ENCODE assay signal across 8 mouse cellular contexts in the genomic region with DNA sequence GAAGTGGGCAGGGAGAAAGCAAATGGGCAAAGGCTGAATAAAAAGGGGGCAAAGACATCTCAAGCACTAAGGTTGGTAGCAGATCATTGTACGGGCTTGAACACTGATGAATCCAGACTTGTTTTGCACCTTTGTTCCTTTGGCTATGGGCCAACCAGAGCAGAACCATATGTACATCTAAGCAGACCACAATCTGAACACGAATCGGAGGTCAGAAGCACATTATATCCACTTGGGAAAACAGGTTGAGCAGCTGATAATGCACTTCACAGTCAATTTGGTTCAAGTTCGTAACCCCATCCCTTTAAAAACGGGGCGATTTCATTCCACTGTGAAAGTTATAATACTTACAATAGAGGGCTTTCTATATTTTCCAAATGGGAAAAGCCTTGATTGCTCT. TPM values are rescaled to one million over a fixed set of nuclear protein-coding genes. Genes with fewer than 3 reads are reported as not detected.
DNase-seq lines count a peak whose midpoint lies in the region; ATAC-seq lines count a peak whose summit lies in the region.

No protein-coding gene starts in this region.

- ATAC-seq in intestine, embryonic 16.5 days: peak; percentile 18
- no peak for ATAC-seq in liver, embryonic 16.5 days (ENCODE audit: low read depth)
- no peak for ATAC-seq in neural tube, embryonic 15.5 days (ENCODE audit: low FRiP score)

- H3K4me2 ChIP-seq in intestine, embryonic 16.5 days (ENCODE audit: low read depth, low read length): peak overlapping the region; percentile 56
- peak overlapping the region; percentile 59 for H3K4me2 ChIP-seq in liver, embryonic 16.5 days (ENCODE audit: low read depth, low read length)
- peak overlapping the region; percentile 86 for H3K4me2 ChIP-seq in neural tube, embryonic 15.5 days

- H3K9ac ChIP-seq in intestine, embryonic 16.5 days (ENCODE audit: low read depth, low read length): peak overlapping the region; percentile 96
- H3K9ac ChIP-seq in liver, embryonic 16.5 days (ENCODE audit: low read depth, low read length): peak overlapping the region; percentile 97
- H3K9ac ChIP-seq in neural tube, embryonic 15.5 days (replicated peaks): peak overlapping the region; percentile 46

- H3K27ac ChIP-seq in forebrain, embryonic 10.5 days: peak overlapping the region; percentile 97
- H3K27ac ChIP-seq in intestine, embryonic 16.5 days (ENCODE audit: low read length): peak overlapping the region; percentile 85
- H3K27ac ChIP-seq in liver, embryonic 16.5 days (ENCODE audit: low read length): peak overlapping the region; percentile 87
- peak overlapping the region; percentile 63 for H3K27ac ChIP-seq in neural tube, embryonic 15.5 days (replicated peaks)

- H3K4me1 ChIP-seq in forebrain, embryonic 10.5 days: peaks cover 17% of the 10 kb centered on the region
- peaks cover 6% of the 10 kb centered on the region; the same call in 1 of the 2 replicates for H3K4me1 ChIP-seq in intestine, embryonic 16.5 days (ENCODE audit: control insufficient read depth, insufficient read depth, low read length)
- peaks cover 17% of the 10 kb centered on the region for H3K4me1 ChIP-seq in liver, embryonic 16.5 days (ENCODE audit: control insufficient read depth, low read depth, low read length)
- H3K4me1 ChIP-seq in neural tube, embryonic 15.5 days: peaks cover 14% of the 10 kb centered on the region

- no peaks in the 10 kb centered on the region for H3K27me3 ChIP-seq in forebrain, embryonic 10.5 days (ENCODE audit: poor library complexity, severe bottlenecking)
- no peaks in the 10 kb centered on the region for H3K27me3 ChIP-seq in intestine, embryonic 16.5 days (replicated peaks; ENCODE audit: control insufficient read depth, insufficient read depth, low read length)
- no peaks in the 10 kb centered on the region for H3K27me3 ChIP-seq in liver, embryonic 16.5 days (ENCODE audit: control insufficient read depth, insufficient read depth, low read depth, low read length)
- H3K27me3 ChIP-seq in neural tube, embryonic 15.5 days (replicated peaks): no peaks in the 10 kb centered on the region

- peak overlapping the region; percentile 98 for H3K4me3 ChIP-seq in forebrain, embryonic 10.5 days
- peak overlapping the region; percentile 98 for H3K4me3 ChIP-seq in intestine, embryonic 16.5 days (ENCODE audit: low read length)
- peak overlapping the region; percentile 99 for H3K4me3 ChIP-seq in liver, embryonic 16.5 days (ENCODE audit: low read depth, low read length)
- peak overlapping the region; percentile 83 for H3K4me3 ChIP-seq in neural tube, embryonic 15.5 days (replicated peaks)

- no peaks in the 10 kb centered on the region for H3K36me3 ChIP-seq in forebrain, embryonic 10.5 days (replicated peaks)
- H3K36me3 ChIP-seq in intestine, embryonic 16.5 days (ENCODE audit: control insufficient read depth, insufficient read depth, low read length): no peaks in the 10 kb centered on the region
- no peaks in the 10 kb centered on the region for H3K36me3 ChIP-seq in liver, embryonic 16.5 days (ENCODE audit: control insufficient read depth, insufficient read depth)
- no peaks in the 10 kb centered on the region for H3K36me3 ChIP-seq in neural tube, embryonic 15.5 days

- 17% methylated on average over 6 of the region's 6 CpGs for WGBS in forebrain, embryonic 10.5 days
- 4% methylated on average over 6 of the region's 6 CpGs for WGBS in intestine, embryonic 16.5 days
- 4% methylated on average over 6 of the region's 6 CpGs for WGBS in liver, embryonic 16.5 days (ENCODE audit: insufficient replicate concordance)
- WGBS in neural tube, embryonic 15.5 days: 9% methylated on average over 6 of the region's 6 CpGs

- peak; percentile 16 for DNase-seq in embryo, embryonic 10 days (ENCODE audit: low spot score)
- no peak for DNase-seq in embryo, embryonic 10.5 days (ENCODE audit: low spot score)
- peak; percentile 30 for DNase-seq in MN1 (ENCODE audit: low spot score)
- DNase-seq in forebrain, embryonic 10.5 days (ENCODE audit: extremely low spot score, low spot score): no peak
- no peak for DNase-seq in gastrocnemius, postnatal 25 days

- H3K9me3 ChIP-seq in forebrain, embryonic 10.5 days: no peaks in the 10 kb centered on the region
- no peaks in the 10 kb centered on the region for H3K9me3 ChIP-seq in intestine, embryonic 16.5 days (ENCODE audit: control insufficient read depth, low read length)
- H3K9me3 ChIP-seq in liver, embryonic 16.5 days (replicated peaks; ENCODE audit: control insufficient read depth, low read length): no peaks in the 10 kb centered on the region
- H3K9me3 ChIP-seq in neural tube, embryonic 15.5 days (replicated peaks): no peaks in the 10 kb centered on the region

RNA-seq across cellular contexts. Expression of a gene that starts 1.0 kb away (rescaled TPM):
- 11.1 and 11.5 TPM in 2 replicates for polyA plus RNA-seq in forebrain, embryonic 10.5 days (2016; fragmentation: Nextera tagmentation; extraction: Ambion mirVana)
- 7.2 and 7.9 TPM in 2 replicates for polyA plus RNA-seq in intestine, embryonic 16.5 days (2015; fragmentation: Nextera tagmentation; extraction: Ambion mirVana)
- polyA plus RNA-seq in liver, embryonic 16.5 days (2015; fragmentation: Nextera tagmentation; extraction: Ambion mirVana): 3.9 and 4.1 TPM in 2 replicates
- polyA plus RNA-seq in neural tube, embryonic 15.5 days (2015; fragmentation: Nextera tagmentation; extraction: Ambion mirVana): 7.3 and 8.0 TPM in 2 replicates
- total RNA-seq in gastrocnemius, postnatal 25 days (2021): 10 to 100 TPM; 16.6 to 17.3 TPM

RNA-seq across cellular contexts. Expression of a gene that starts 7.7 kb away (rescaled TPM):
- 5.5 and 5.8 TPM in 2 replicates for polyA plus RNA-seq in forebrain, embryonic 10.5 days (2016; fragmentation: Nextera tagmentation; extraction: Ambion mirVana)
- 2.3 and 2.4 TPM in 2 replicates for polyA plus RNA-seq in intestine, embryonic 16.5 days (2015; fragmentation: Nextera tagmentation; extraction: Ambion mirVana)
- polyA plus RNA-seq in liver, embryonic 16.5 days (2015; fragmentation: Nextera tagmentation; extraction: Ambion mirVana): 4.6 and 5.7 TPM in 2 replicates
- 6.1 and 6.5 TPM in 2 replicates for polyA plus RNA-seq in neural tube, embryonic 15.5 days (2015; fragmentation: Nextera tagmentation; extraction: Ambion mirVana)
- 1 to 10 TPM; 2.9 to 3.7 TPM for total RNA-seq in gastrocnemius, postnatal 25 days (2021)

RNA-seq across cellular contexts. Expression of a gene that starts 55.1 kb away (rescaled TPM):
- 80.6 and 91.9 TPM in 2 replicates for polyA plus RNA-seq in forebrain, embryonic 10.5 days (2016; fragmentation: Nextera tagmentation; extraction: Ambion mirVana)
- 55.7 and 61.8 TPM in 2 replicates for polyA plus RNA-seq in intestine, embryonic 16.5 days (2015; fragmentation: Nextera tagmentation; extraction: Ambion mirVana)
- polyA plus RNA-seq in liver, embryonic 16.5 days (2015; fragmentation: Nextera tagmentation; extraction: Ambion mirVana): 14.2 and 15.1 TPM in 2 replicates
- 118 and 122 TPM in 2 replicates for polyA plus RNA-seq in neural tube, embryonic 15.5 days (2015; fragmentation: Nextera tagmentation; extraction: Ambion mirVana)
- total RNA-seq in gastrocnemius, postnatal 25 days (2021): 10 to 100 TPM; 29.1 to 34.2 TPM

Comparison
In these comparisons a context has a peak if more than half of its experiments do, and no peak if none do; other contexts are left out.
1. DNase-seq: peak in embryo, embryonic 10 days (single experiment) and MN1 (single experiment); none in embryo, embryonic 10.5 days (single experiment), forebrain, embryonic 10.5 days (single experiment) and gastrocnemius, postnatal 25 days (single experiment).
2. H3K9ac ChIP-seq: peak in every context shown above with its lines; median percentile 97 in liver, embryonic 16.5 days; 96 in intestine, embryonic 16.5 days; 46 in neural tube, embryonic 15.5 days.
3. Peak in every context shown above with its lines, with median percentiles within 50 percentile points of each other: H3K27ac ChIP-seq, H3K4me3 ChIP-seq and H3K4me2 ChIP-seq.